In genomic region chr15:98145559-98146181, GRCm38 (mm10) we compare ENCODE assay signal across 8 mouse cellular contexts. TPM values are rescaled to one million over a fixed set of nuclear protein-coding genes. Genes with fewer than 3 reads are reported as not detected.
DNase-seq lines count a peak whose midpoint lies in the region; ATAC-seq and TF ChIP-seq lines count a peak whose summit lies in the region.

No protein-coding gene starts in this region.

- peak; percentile 99 for ATAC-seq in erythroblast, adult 5-6 weeks (replicated peaks; ENCODE audit: low FRiP score, poor library complexity, severe bottlenecking)
- peak; percentile 94 for ATAC-seq in heart, embryonic 11.5 days (replicated peaks; ENCODE audit: insufficient number of reproducible peaks, low FRiP score, low TSS enrichment)
- peak; percentile 97 for ATAC-seq in kidney, embryonic 16.5 days (ENCODE audit: low FRiP score, low TSS enrichment)

- peaks cover 9% of the 10 kb centered on the region; the same call in 1 of the 2 replicates for H3K79me2 ChIP-seq in liver, adult 2 months (ENCODE audit: control insufficient read depth, insufficient read depth, low read length)
- H3K79me2 ChIP-seq in myocyte (ENCODE audit: control insufficient read depth, insufficient read depth): peaks cover 17% of the 10 kb centered on the region

- H3K9me3 ChIP-seq in heart, embryonic 11.5 days (replicated peaks; ENCODE audit: control insufficient read depth, low read length): no peaks in the 10 kb centered on the region
- no peaks in the 10 kb centered on the region for H3K9me3 ChIP-seq in kidney, embryonic 16.5 days (ENCODE audit: low read length)

- peak overlapping the region; percentile 91 for H3K9ac ChIP-seq in heart, embryonic 11.5 days (ENCODE audit: low read depth, low read length)
- H3K9ac ChIP-seq in kidney, embryonic 16.5 days (replicated peaks; ENCODE audit: low read length): peak overlapping the region; percentile 94
- H3K9ac ChIP-seq in liver, adult 2 months (ENCODE audit: low read depth, low read length): peak overlapping the region; percentile 94

- peaks cover 12% of the 10 kb centered on the region for H3K4me1 ChIP-seq in heart, embryonic 11.5 days (ENCODE audit: control insufficient read depth, insufficient read depth, low read length)
- peaks cover 21% of the 10 kb centered on the region for H3K4me1 ChIP-seq in kidney, embryonic 16.5 days (ENCODE audit: insufficient read depth, low read length)
- peaks cover 2% of the 10 kb centered on the region; the same call in 1 of the 2 replicates for H3K4me1 ChIP-seq in liver, adult 2 months (ENCODE audit: control insufficient read depth, insufficient read depth, low read length)

- H3K4me2 ChIP-seq in heart, embryonic 11.5 days: peak overlapping the region; percentile 79
- H3K4me2 ChIP-seq in kidney, embryonic 16.5 days (replicated peaks; ENCODE audit: low read depth, low read length): peak overlapping the region; percentile 74
- H3K4me2 ChIP-seq in myocyte (ENCODE audit: low read depth): peak overlapping the region; percentile 94

- peak; percentile 88 to 89 for DNase-seq in B cell, adult 2 months
- DNase-seq in brain, adult 2 months (ENCODE audit: low read depth, low spot score): peak; percentile 96
- DNase-seq in liver, adult 2 months (ENCODE audit: extremely low read depth, low read depth, low spot score): peak; percentile 79
- DNase-seq in splenic B cell, adult 2 months (ENCODE audit: low read depth, low spot score): peak; percentile 94

- peak overlapping the region; percentile 88 for H3K4me3 ChIP-seq in heart, embryonic 11.5 days (ENCODE audit: low read depth, low read length)
- peak overlapping the region; percentile 96 for H3K4me3 ChIP-seq in kidney, embryonic 16.5 days (ENCODE audit: low read length)
- peak overlapping the region; percentile 85 for H3K4me3 ChIP-seq in liver, adult 2 months (ENCODE audit: insufficient read depth, low read depth, low read length)
- peak overlapping the region; percentile 49 for H3K4me3 ChIP-seq in myocyte

- peak; percentile 66; the same call in 1 of the 2 replicates for TF ChIP-seq POLR2A in liver, adult 2 months (IDR thresholded peaks at IDR 0.05; ENCODE audit: extremely low read depth, insufficient read depth, low read length)
- peak; percentile 84 for TF ChIP-seq POLR2A in myocyte (IDR thresholded peaks at IDR 0.05; ENCODE audit: insufficient read length, low read depth)

- H3K36me3 ChIP-seq in heart, embryonic 11.5 days (ENCODE audit: control insufficient read depth, insufficient read depth, low read length): peaks cover 4% of the 10 kb centered on the region
- peaks cover 13% of the 10 kb centered on the region for H3K36me3 ChIP-seq in kidney, embryonic 16.5 days (ENCODE audit: insufficient read depth, low read length)
- H3K36me3 ChIP-seq in liver, adult 2 months (ENCODE audit: control insufficient read depth, insufficient read depth, low read length): peaks cover 9% of the 10 kb centered on the region; the same call in 1 of the 2 replicates
- H3K36me3 ChIP-seq in myocyte (ENCODE audit: control insufficient read depth, insufficient read depth): peaks cover 14% of the 10 kb centered on the region
- peaks cover 2% of the 10 kb centered on the region; the same call in 1 of the 2 replicates for H3K36me3 ChIP-seq in splenic B cell, adult 2 months (ENCODE audit: control insufficient read depth, insufficient read depth, low read length, poor library complexity, severe bottlenecking)

- H3K27ac ChIP-seq in heart, embryonic 11.5 days (ENCODE audit: low read depth, low read length): peak overlapping the region; percentile 82
- peak overlapping the region; percentile 86 for H3K27ac ChIP-seq in kidney, embryonic 16.5 days (ENCODE audit: low read length)
- peak overlapping the region; percentile 57 for H3K27ac ChIP-seq in liver, adult 2 months (replicated peaks; ENCODE audit: insufficient read depth, low read depth, low read length)

- WGBS in heart, embryonic 11.5 days (ENCODE audit: insufficient replicate concordance): 2% methylated on average over 38 of the region's 38 CpGs
- 1% methylated on average over 38 of the region's 38 CpGs for WGBS in kidney, embryonic 16.5 days
- 2% methylated on average over 38 of the region's 38 CpGs for WGBS in liver, adult 2 months

- H3K27me3 ChIP-seq in heart, embryonic 11.5 days (ENCODE audit: control insufficient read depth, insufficient read depth, low read length): no peaks in the 10 kb centered on the region
- no peaks in the 10 kb centered on the region for H3K27me3 ChIP-seq in kidney, embryonic 16.5 days (ENCODE audit: insufficient read depth, low read length)
- no peaks in the 10 kb centered on the region for H3K27me3 ChIP-seq in liver, adult 2 months (ENCODE audit: control insufficient read depth, insufficient read depth, low read length)
- H3K27me3 ChIP-seq in myocyte (ENCODE audit: control insufficient read depth, insufficient read depth, insufficient read length): no peaks in the 10 kb centered on the region
- H3K27me3 ChIP-seq in splenic B cell, adult 2 months (ENCODE audit: control insufficient read depth, insufficient read depth, low read length, poor library complexity, severe bottlenecking): no peaks in the 10 kb centered on the region

- TF ChIP-seq CTCF in liver, adult 2 months (IDR thresholded peaks at IDR 0.05; ENCODE audit: low read depth, low read length): no peak

- peak overlapping the region; percentile 73 for H3ac ChIP-seq in myocyte (ENCODE audit: control insufficient read depth, insufficient read length)

TF ChIP-seq in myocyte, 11 proteins besides CTCF, POLR2A, EP300 and RAD21:
- TF ChIP-seq CEBPB (IDR thresholded peaks at IDR 0.05; ENCODE audit: insufficient read depth, poor library complexity, severe bottlenecking): no peak
- TF ChIP-seq MYOD1 (IDR thresholded peaks at IDR 0.05; ENCODE audit: control insufficient read depth in 1 of 3, insufficient read length in 2 of 3, low read depth in 2 of 3): peak in 1 of 3 experiments; percentile 13
- TF ChIP-seq REST (IDR thresholded peaks at IDR 0.05; ENCODE audit: insufficient read depth, insufficient read length): no peak
- TF ChIP-seq TCF3 (IDR thresholded peaks at IDR 0.05; ENCODE audit: insufficient read length, low read depth): no peak
- TF ChIP-seq POLR2AphosphoS2 (IDR thresholded peaks at IDR 0.05; ENCODE audit: insufficient read length, low read depth): peak; percentile 83

RNA-seq across cellular contexts. Expression of gene Asb8, which starts 19.8 kb away (rescaled TPM):
- 11.3 and 11.7 TPM in 2 replicates for total RNA-seq in erythroblast, adult 5-6 weeks (2015; ENCODE audit: low replicate concordance)
- total RNA-seq in erythroblast, adult 5-6 weeks (2017; ENCODE audit: low replicate concordance): 7.7 and 11.2 TPM in 2 replicates
- polyA plus RNA-seq in heart, embryonic 11.5 days (2014; fragmentation: Nextera tagmentation; extraction: Ambion mirVana): 81.7 and 86.7 TPM in 2 replicates
- polyA plus RNA-seq in kidney, embryonic 16.5 days (2015; fragmentation: Nextera tagmentation; extraction: Ambion mirVana): 59.6 and 60.2 TPM in 2 replicates
- 10.8 and 15.4 TPM in 2 replicates for total RNA-seq in liver, adult 2 months (2014; rRNA removed)
- 26.9 and 32.9 TPM in 2 replicates for polyA plus RNA-seq in liver, adult 2 months (2012; rRNA removed)
- 50.3 TPM for polyA plus RNA-seq in myocyte (2012; fragmentation: generic; extraction: Trizol)

RNA-seq across cellular contexts. Expression of gene Ccdc184, which starts 21.3 kb away (rescaled TPM):
- not detected in 2 replicates for total RNA-seq in erythroblast, adult 5-6 weeks (2015; ENCODE audit: low replicate concordance)
- total RNA-seq in erythroblast, adult 5-6 weeks (2017; ENCODE audit: low replicate concordance): not detected in 2 replicates
- 1.2 and 1.3 TPM in 2 replicates for polyA plus RNA-seq in heart, embryonic 11.5 days (2014; fragmentation: Nextera tagmentation; extraction: Ambion mirVana)
- 1.8 and 2.1 TPM in 2 replicates for polyA plus RNA-seq in kidney, embryonic 16.5 days (2015; fragmentation: Nextera tagmentation; extraction: Ambion mirVana)
- not detected in 2 replicates for total RNA-seq in liver, adult 2 months (2014; rRNA removed)
- not detected in 2 replicates for polyA plus RNA-seq in liver, adult 2 months (2012; rRNA removed)
- 0.05 TPM for polyA plus RNA-seq in myocyte (2012; fragmentation: generic; extraction: Trizol)

RNA-seq across cellular contexts. Expression of gene Olfr288, which starts 49.7 kb away (rescaled TPM):
- total RNA-seq in erythroblast, adult 5-6 weeks (2015; ENCODE audit: low replicate concordance): not detected in 2 replicates
- total RNA-seq in erythroblast, adult 5-6 weeks (2017; ENCODE audit: low replicate concordance): not detected in 2 replicates
- not detected in 2 replicates for polyA plus RNA-seq in heart, embryonic 11.5 days (2014; fragmentation: Nextera tagmentation; extraction: Ambion mirVana)
- polyA plus RNA-seq in kidney, embryonic 16.5 days (2015; fragmentation: Nextera tagmentation; extraction: Ambion mirVana): not detected in 2 replicates
- not detected in 2 replicates for total RNA-seq in liver, adult 2 months (2014; rRNA removed)
- polyA plus RNA-seq in liver, adult 2 months (2012; rRNA removed): not detected in 2 replicates
- polyA plus RNA-seq in myocyte (2012; fragmentation: generic; extraction: Trizol): not detected

RNA-seq across cellular contexts. Expression of gene Senp1, which starts 52.1 kb away (rescaled TPM):
- total RNA-seq in erythroblast, adult 5-6 weeks (2015; ENCODE audit: low replicate concordance): 20.9 and 23.2 TPM in 2 replicates
- 20.1 and 22.3 TPM in 2 replicates for total RNA-seq in erythroblast, adult 5-6 weeks (2017; ENCODE audit: low replicate concordance)
- polyA plus RNA-seq in heart, embryonic 11.5 days (2014; fragmentation: Nextera tagmentation; extraction: Ambion mirVana): 24.3 and 25.1 TPM in 2 replicates
- polyA plus RNA-seq in kidney, embryonic 16.5 days (2015; fragmentation: Nextera tagmentation; extraction: Ambion mirVana): 29.9 and 31.3 TPM in 2 replicates
- total RNA-seq in liver, adult 2 months (2014; rRNA removed): 4.4 TPM in 2 replicates
- polyA plus RNA-seq in liver, adult 2 months (2012; rRNA removed): 2.2 and 3.7 TPM in 2 replicates
- polyA plus RNA-seq in myocyte (2012; fragmentation: generic; extraction: Trizol): 10.4 TPM

RNA-seq across cellular contexts. Expression of gene Pfkm, which starts 53.3 kb away (rescaled TPM):
- 0.58 and 4.0 TPM in 2 replicates for total RNA-seq in erythroblast, adult 5-6 weeks (2015; ENCODE audit: low replicate concordance)
- 6.4 and 6.7 TPM in 2 replicates for total RNA-seq in erythroblast, adult 5-6 weeks (2017; ENCODE audit: low replicate concordance)
- polyA plus RNA-seq in heart, embryonic 11.5 days (2014; fragmentation: Nextera tagmentation; extraction: Ambion mirVana): 49.3 and 68.3 TPM in 2 replicates
- 45.7 and 45.8 TPM in 2 replicates for polyA plus RNA-seq in kidney, embryonic 16.5 days (2015; fragmentation: Nextera tagmentation; extraction: Ambion mirVana)
- 9.4 and 10.5 TPM in 2 replicates for total RNA-seq in liver, adult 2 months (2014; rRNA removed)
- 10.8 and 12.3 TPM in 2 replicates for polyA plus RNA-seq in liver, adult 2 months (2012; rRNA removed)
- polyA plus RNA-seq in myocyte (2012; fragmentation: generic; extraction: Trizol): 401 TPM

Comparison
In these comparisons a context has a peak if more than half of its experiments do, and no peak if none do; other contexts are left out.
1. Peak in every context shown above with its lines: DNase-seq, ATAC-seq, H3K4me3 ChIP-seq and H3K27ac ChIP-seq.